Mouse (Mus musculus): ENCODE data around the gene Gzme.
"Not testable (repeated sequence)": the region's sequence is repeated elsewhere in the genome, so short reads cannot be mapped to it uniquely, and the experiment has no call there.

DNA sequence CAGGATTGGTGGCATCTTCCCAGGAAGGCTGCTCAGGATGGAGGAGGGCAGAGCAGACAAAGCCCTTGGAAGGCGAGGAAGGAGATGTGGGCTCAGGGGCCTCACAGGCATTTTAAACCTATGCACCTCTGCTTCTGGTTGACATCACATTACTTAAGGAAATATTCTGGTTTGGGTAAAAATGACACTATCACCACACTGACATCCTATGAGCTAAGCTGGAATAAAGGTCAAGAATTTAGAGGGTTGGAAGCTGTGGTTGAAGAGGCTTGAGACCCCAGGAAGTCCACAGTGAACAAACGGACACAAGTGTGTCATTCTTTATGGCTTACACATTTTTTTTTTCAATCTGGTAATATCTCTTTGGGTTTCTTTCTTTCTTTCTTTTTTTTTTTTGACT, 12.1 kb upstream of the Gzme start, which contains the start of gene Gzmd:
- TF ChIP-seq CTCF, POLR2A (IDR thresholded peaks at IDR 0.05; ENCODE audit: extremely low read depth, insufficient read depth, low read length): not testable (repeated sequence)

Measured in cortical plate, adult 2 months (tissue).